In genomic region chr6:113910411-113911055, GRCm38 (mm10) we compare ENCODE assay signal across 24 mouse cellular contexts.
A peak's percentile ranks its signal among the peaks of the same experiment; 100 is the strongest.
DNase-seq lines count a peak whose midpoint lies in the region; ATAC-seq and TF ChIP-seq lines count a peak whose summit lies in the region.
"Had no signal": no experiment of that assay in that cellular context is flagged by ENCODE, and none has a peak within 500 bp of the region (broad histone marks: within the 10 kb centered on the region; RNA-seq: fewer than 3 reads in every experiment).

No protein-coding gene starts in this region.

- no peaks in the 10 kb centered on the region for H3K36me3 ChIP-seq in lung, embryonic 15.5 days
- no peaks in the 10 kb centered on the region for H3K36me3 ChIP-seq in forebrain, embryonic 14.5 days (ENCODE audit: control insufficient read depth, insufficient read depth, low read length)
- H3K36me3 ChIP-seq: embryonic facial prominence, embryonic 13.5 days; heart, embryonic 12.5 days; hindbrain, embryonic 10.5 days; limb, embryonic 10.5 days; liver, embryonic 15.5 days; midbrain, embryonic 15.5 days had no signal

- no peak overlapping the region for H3K4me3 ChIP-seq in cerebellum, adult 2 months (replicated peaks; ENCODE audit: insufficient read depth, low read depth, low read length)
- no peak overlapping the region for H3K4me3 ChIP-seq in lung, embryonic 15.5 days
- H3K4me3 ChIP-seq in lung, adult 2 months (replicated peaks; ENCODE audit: extremely low read depth, low read depth, low read length) = no peak overlapping the region
- H3K4me3 ChIP-seq in forebrain, embryonic 14.5 days (ENCODE audit: low read depth, low read length) = no peak overlapping the region
- H3K4me3 ChIP-seq: embryonic facial prominence, embryonic 13.5 days; erythroblast, embryonic 14.5 days; forebrain, embryonic 13.5 days; heart, embryonic 12.5 days; hindbrain, embryonic 10.5 days; limb, embryonic 10.5 days; liver, embryonic 15.5 days; midbrain, embryonic 15.5 days had no signal

- no peak for TF ChIP-seq POLR2A in cerebellum, adult 2 months (IDR thresholded peaks at IDR 0.05; ENCODE audit: borderline replicate concordance, insufficient read depth, low read length)
- TF ChIP-seq POLR2A in lung, adult 2 months (IDR thresholded peaks at IDR 0.05; ENCODE audit: borderline replicate concordance, extremely low read depth, low read depth, low read length) = no peak

- 18% methylated on average over 3 of the region's 3 CpGs for WGBS in cerebellum, adult 2 months
- WGBS in lung, embryonic 15.5 days = 84% methylated on average over 3 of the region's 3 CpGs
- WGBS in lung, adult 2 months = 76% methylated on average over 3 of the region's 3 CpGs
- WGBS in forebrain, embryonic 14.5 days = 76% methylated on average over 3 of the region's 3 CpGs

- ATAC-seq in lung, embryonic 15.5 days (ENCODE audit: borderline replicate concordance, extremely low read depth, low FRiP score, low TSS enrichment) = 0 out of 2 replicates have a peak, but pooled peaks have one; percentile 21
- no peak for ATAC-seq in forebrain, embryonic 14.5 days
- ATAC-seq: CD4-positive, CD25-positive, alpha-beta regulatory T cell, adult 4 months; forebrain, embryonic 13.5 days; inflammation-experienced regulatory T-cells, adult 6 months; midbrain, embryonic 15.5 days had no signal

- peak; percentile 50 to 51 for DNase-seq in cerebellum, adult 2 months
- DNase-seq in cerebellum, adult 11 months = no peak
- DNase-seq in lung, adult 2 months = no peak
- DNase-seq in cerebellum, adult 9-10 months = peak; percentile 50
- DNase-seq in cerebellum, postnatal 36 days = peak; percentile 38
- no peak for DNase-seq in forebrain, embryonic 14.5 days (ENCODE audit: low spot score)
- DNase-seq: adrenal gland, postnatal 14 days; embryo, embryonic 11 days; heart, postnatal 10 days; kidney, adult 18-20 months; liver; right cerebral cortex, postnatal 25 days had no signal

- no peak overlapping the region for H3K27ac ChIP-seq in cerebellum, adult 2 months (ENCODE audit: insufficient read depth, low read length)
- no peak overlapping the region for H3K27ac ChIP-seq in lung, embryonic 15.5 days
- H3K27ac ChIP-seq in forebrain, embryonic 14.5 days (ENCODE audit: low read depth, low read length) = no peak overlapping the region
- H3K27ac ChIP-seq: embryonic facial prominence, embryonic 13.5 days; forebrain, embryonic 13.5 days; hindbrain, embryonic 10.5 days; limb, embryonic 10.5 days; liver, embryonic 15.5 days; macrophage; midbrain, embryonic 15.5 days had no signal

- peaks cover 30% of the 10 kb centered on the region for H3K4me1 ChIP-seq in cerebellum, adult 2 months (ENCODE audit: control insufficient read depth, insufficient read depth, low read length)
- no peaks in the 10 kb centered on the region for H3K4me1 ChIP-seq in lung, embryonic 15.5 days
- no peaks in the 10 kb centered on the region for H3K4me1 ChIP-seq in lung, adult 2 months (ENCODE audit: control insufficient read depth, insufficient read depth, low read length)
- H3K4me1 ChIP-seq in forebrain, embryonic 14.5 days (ENCODE audit: control insufficient read depth, insufficient read depth, low read length) = no peaks in the 10 kb centered on the region
- H3K4me1 ChIP-seq: embryonic facial prominence, embryonic 13.5 days; forebrain, embryonic 13.5 days; heart, embryonic 12.5 days; hindbrain, embryonic 10.5 days; limb, embryonic 10.5 days; liver, embryonic 15.5 days; midbrain, embryonic 15.5 days had no signal

- H3K4me2 ChIP-seq in lung, embryonic 15.5 days = no peak overlapping the region
- no peak overlapping the region for H3K4me2 ChIP-seq in forebrain, embryonic 14.5 days (ENCODE audit: low read length)
- H3K4me2 ChIP-seq: embryonic facial prominence, embryonic 13.5 days; forebrain, embryonic 13.5 days; heart, embryonic 12.5 days; liver, embryonic 15.5 days; midbrain, embryonic 15.5 days had no signal

- no peak overlapping the region for H3K9ac ChIP-seq in lung, embryonic 15.5 days
- H3K9ac ChIP-seq in forebrain, embryonic 14.5 days (ENCODE audit: low read length) = no peak overlapping the region
- H3K9ac ChIP-seq: embryonic facial prominence, embryonic 13.5 days; forebrain, embryonic 13.5 days; heart, embryonic 12.5 days; liver, embryonic 15.5 days; midbrain, embryonic 15.5 days had no signal

- H3K27me3 ChIP-seq in cerebellum, adult 2 months (ENCODE audit: control insufficient read depth, insufficient read depth, low read length) = no peaks in the 10 kb centered on the region
- H3K27me3 ChIP-seq in lung, embryonic 15.5 days = no peaks in the 10 kb centered on the region
- no peaks in the 10 kb centered on the region for H3K27me3 ChIP-seq in forebrain, embryonic 14.5 days (replicated peaks; ENCODE audit: control insufficient read depth, insufficient read depth, low read length)
- H3K27me3 ChIP-seq: embryonic facial prominence, embryonic 13.5 days; forebrain, embryonic 13.5 days; liver, embryonic 15.5 days; midbrain, embryonic 15.5 days had no signal

- H3K9me3 ChIP-seq in lung, embryonic 15.5 days = no peaks in the 10 kb centered on the region
- no peaks in the 10 kb centered on the region for H3K9me3 ChIP-seq in forebrain, embryonic 14.5 days (replicated peaks; ENCODE audit: control insufficient read depth, low read length)
- H3K9me3 ChIP-seq: embryonic facial prominence, embryonic 13.5 days; forebrain, embryonic 13.5 days; heart, embryonic 12.5 days; hindbrain, embryonic 10.5 days; limb, embryonic 10.5 days; liver, embryonic 15.5 days; midbrain, embryonic 15.5 days had no signal

- TF ChIP-seq CTCF in cerebellum, adult 2 months (IDR thresholded peaks at IDR 0.05; ENCODE audit: borderline replicate concordance, insufficient read depth, low read depth, low read length) = no peak
- TF ChIP-seq CTCF in lung, adult 2 months (IDR thresholded peaks at IDR 0.05; ENCODE audit: insufficient read depth, low read length) = no peak

Comparison
In these comparisons a context has a peak if more than half of its experiments do, and no peak if none do; other contexts are left out.
1. DNase-seq: peak in cerebellum, adult 2 months (2 of 2), cerebellum, adult 9-10 months (single experiment) and cerebellum, postnatal 36 days (2 of 2); none in cerebellum, adult 11 months (single experiment), lung, adult 2 months (single experiment) and forebrain, embryonic 14.5 days (single experiment).